Mouse (Mus musculus) heart, adult 11 months (tissue): ENCODE results near the gene Blvra.

Experiments used
- DNase-seq: peaks from one replicate; pipeline ENCODE4 v3.0.0; 2022

Gene Blvra

DNA sequence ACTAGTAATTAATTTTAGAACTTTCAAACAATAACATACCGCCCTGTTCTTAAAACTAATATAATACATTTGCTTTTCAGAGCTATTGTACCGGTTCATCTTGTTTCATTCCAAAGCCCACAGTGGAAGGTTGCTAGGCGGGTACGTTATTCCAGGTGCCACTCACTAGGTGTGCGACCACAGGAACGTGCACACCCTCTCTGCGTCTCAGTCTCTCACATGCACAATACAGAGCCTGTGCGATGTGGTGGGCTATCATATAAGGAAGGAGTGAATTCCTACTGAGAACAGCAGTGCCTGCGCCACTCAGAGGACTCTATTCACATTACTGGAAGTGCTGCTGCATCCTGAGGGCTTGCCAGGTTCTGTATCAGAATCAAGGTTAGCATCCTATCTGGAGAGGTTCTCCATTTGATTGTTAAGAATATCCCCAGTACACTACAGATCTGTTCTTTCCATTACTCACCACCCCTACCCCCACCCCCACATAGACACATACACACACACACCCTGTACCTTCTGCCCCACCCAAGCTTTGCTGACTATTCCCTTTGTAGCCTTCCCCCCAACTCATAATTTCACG, 67.5 kb downstream of the Blvra start:
- peak; percentile 91 for DNase-seq

DNA sequence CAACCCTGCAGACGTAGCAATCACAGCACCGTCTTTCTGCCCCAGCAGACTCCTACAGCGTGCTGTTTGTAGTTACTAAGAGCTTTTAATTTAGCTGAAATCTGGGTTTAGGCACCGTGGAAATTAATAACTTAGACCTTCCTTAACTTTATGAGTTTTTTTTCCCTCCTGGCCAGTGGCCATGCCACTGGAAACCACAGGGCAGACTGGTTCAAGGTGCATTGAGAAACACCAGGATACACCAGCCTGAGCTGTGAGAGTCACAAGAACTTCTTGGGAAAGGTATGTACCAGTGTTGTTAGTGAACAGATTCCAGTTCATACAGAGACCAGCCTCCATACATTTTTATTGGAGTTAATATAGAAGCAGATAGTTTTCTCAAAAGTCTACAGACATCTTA, 68.0 kb downstream of the Blvra start:
- DNase-seq, result no peak

DNA sequence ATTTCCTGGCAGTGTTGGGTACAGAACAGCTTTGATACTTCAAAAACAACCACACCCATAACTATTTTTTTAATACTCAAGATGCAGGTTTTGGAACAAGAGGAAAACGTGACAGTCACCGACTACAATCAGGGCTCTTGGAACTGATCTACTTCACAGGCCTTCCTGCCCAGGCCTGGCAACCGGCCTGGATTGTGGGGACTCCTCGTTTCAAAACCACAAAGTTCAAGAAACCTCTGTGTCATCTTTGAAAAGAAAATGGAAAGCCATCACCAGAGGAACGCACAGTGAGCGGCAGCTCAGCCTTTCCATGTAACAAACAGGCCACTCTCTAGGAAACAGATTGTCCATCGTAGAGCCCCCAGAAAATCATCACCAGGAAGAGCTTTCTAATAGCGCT, 68.6 kb downstream of the Blvra start:
- peak; percentile 98 for DNase-seq

DNA sequence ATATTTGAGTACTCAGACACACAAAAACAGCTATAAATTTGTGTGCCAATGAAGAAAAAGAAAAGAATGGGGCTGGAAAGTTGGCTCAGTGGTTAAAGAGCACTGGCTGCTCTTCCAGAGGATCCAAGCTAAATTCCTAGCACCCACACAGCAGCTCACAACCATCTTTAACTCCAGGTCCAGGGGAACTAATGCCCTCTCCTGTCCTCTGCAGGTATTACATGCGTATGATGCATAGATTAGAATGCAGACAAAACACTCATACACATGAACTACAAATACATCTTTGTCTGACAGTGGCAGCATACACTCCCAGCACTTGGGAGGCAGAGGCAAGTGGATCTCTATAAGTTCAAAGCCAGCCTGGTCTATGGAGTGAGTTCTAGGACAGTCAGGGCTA, 69.1 kb downstream of the Blvra start:
- DNase-seq, result peak; percentile 66

DNA sequence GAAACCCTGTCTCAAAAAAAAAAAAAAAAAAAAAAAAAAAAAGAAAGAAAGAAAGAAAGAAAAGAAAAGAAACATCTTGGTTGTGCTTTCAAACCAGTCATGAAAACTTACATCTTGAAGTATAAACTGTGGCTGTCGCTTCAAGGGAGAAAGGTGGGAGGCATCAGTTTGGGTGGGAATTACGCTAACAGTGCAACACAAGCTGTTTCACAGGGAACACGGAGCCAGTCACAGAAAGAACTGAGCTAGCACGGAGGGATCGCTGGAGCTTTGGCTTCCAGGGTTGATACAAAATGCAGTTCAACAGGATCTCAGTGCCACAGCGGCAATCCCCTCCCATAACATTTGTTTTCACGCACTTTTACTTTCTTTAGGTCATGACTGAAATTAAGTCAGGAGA, 69.5 kb downstream of the Blvra start:
- no peak for DNase-seq

DNA sequence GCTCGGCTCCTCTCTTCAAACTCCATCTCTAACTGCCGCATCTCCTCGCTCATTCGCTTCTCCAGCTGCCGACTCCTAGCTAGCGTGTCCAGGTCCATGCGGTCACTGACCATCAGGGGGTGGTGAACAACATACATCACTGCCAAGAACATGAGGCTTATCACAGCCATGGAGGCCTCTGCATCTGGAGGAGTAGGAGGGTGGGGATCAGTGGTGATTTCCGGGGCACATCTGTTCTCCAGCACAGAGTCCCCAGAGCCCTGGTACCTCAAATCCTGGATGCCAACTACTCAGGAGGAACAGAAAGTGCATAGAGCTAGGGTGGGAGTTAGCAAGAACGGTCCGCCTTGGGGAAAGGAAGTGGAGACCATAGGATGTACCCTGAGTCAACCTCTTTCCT, 71.6 kb downstream of the Blvra start:
- peak; percentile 96 for DNase-seq

DNA sequence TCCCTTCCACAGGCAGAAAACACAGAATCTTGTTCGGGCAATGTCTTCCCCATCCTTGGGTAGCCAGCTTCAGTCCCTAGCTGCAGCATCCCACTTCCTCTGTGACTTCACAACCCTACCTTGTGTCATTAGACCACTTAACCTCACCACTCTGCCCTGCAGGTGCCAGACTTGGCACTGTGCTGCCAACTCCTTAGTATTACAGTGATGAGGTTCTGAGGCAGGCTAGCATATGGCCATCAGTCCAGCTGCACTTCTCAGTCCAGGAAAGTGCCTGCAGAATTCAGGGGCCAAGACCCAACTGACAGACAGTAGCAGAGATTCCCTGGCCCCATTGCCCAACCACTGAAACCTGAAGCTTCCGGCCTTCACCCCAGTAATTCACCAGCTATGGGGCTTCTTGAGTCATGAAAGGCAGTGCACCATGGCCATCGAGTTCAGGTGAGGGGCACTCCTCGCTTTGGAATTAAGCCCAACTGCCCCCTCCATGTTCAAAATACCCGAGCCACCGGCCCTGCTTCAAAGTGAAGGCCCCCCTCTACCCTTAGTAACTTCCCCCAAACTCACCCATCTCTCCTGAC, 72.2 kb downstream of the Blvra start:
- peak; percentile 95 for DNase-seq

DNA sequence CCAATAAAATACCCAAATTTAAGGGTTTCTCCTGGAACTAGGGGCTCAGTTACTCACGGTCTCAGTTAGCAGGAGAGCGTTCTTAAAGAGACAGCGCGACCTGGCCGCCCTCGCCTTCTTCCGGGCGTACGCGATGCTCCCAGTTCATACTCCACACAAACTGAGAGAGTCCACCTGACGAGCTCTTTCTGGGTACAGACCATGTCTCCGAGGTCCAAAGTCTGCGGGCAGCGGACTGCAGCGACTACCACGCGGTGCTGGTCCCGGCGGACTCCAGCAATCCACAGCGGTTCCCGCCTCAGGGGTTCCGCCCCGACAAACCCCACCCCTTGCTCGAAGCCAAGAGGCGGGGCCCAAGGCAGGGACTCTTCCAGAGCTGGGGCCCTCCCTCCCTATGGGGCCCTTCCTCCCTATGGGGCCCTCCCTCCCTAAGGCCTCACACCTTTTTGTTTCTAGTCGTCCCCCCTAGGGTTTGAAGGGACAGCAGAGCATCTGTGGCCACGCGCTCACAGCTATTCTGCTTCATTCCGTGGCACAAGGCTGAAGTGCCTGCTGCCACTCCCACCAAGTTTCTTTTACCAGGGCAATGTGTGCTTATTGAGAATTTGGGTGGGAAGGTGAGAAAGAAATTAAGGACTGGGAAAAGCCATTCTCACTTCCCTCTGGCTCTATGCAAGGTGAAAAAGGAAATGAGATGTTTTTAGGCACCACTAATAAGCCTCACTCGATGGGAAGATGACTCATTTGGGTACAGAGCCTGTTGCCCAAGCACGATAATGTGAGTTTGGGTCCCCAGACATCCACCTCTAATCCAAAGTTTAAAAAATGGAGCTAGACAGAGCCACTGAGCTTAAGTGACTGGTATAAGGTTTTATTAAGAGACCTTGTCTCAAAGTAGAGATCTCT, 72.9 kb downstream of the Blvra start, which contains the start of gene Itpripl1:
TSS of gene Itpripl1 (minus strand) at position 285 of the 906 bp plus-strand sequence.
- peak; percentile 99 for DNase-seq

DNA sequence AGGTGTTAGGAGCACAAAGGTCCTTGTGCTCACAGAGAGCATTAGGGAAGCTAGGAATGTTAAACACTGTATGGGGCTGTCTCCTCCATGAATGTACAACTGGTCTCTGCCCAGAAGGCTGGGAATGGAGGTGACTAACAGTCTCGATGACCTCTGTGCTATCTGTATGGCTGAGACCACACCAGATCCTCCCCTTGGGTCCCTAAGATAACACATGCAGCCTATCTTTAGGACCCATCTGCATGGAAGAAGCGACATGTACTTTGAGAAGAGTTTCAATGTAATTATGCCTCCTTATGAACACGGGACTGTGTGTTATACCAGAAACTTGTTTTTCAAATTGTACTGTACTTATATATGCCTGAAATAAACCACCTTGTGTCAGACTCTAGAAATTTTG, 75.2 kb downstream of the Blvra start:
- DNase-seq, result peak; percentile 48
